Mouse (Mus musculus) layer of hippocampus, postnatal 10 days (tissue): Measurements from ENCODE around the gene Snap29. TPM values are rescaled to one million over a fixed set of nuclear protein-coding genes. Genes with fewer than 3 reads are reported as not detected.

Experiments used
- DNase-seq, 2 experiments: peaks; one replicate each; pipeline ENCODE4 v3.0.0; 2021; ENCODE audit warnings: low spot score in 2 of 2
- total RNA-seq, 2 experiments: library from RNA; stranded (reverse); gene quantifications; 2 replicates each; pipeline ENCODE4 v1.2.3; 2021

The Snap29 gene
- total RNA-seq, 2 experiments from 2014 or later, result 30.8 to 31.9 TPM

- no peak for DNase-seq
Measured at GRCm38 (mm10) chr16:17472498-17472897, 66.7 kb downstream of the Snap29 start.

- peak; percentile 49 to 56 for DNase-seq
Measured at GRCm38 (mm10) chr16:17474091-17474490, 68.3 kb downstream of the Snap29 start.

- DNase-seq, result no peak
Measured at GRCm38 (mm10) chr16:17474761-17475160, 69.0 kb downstream of the Snap29 start.

- DNase-seq, result no peak
Measured at GRCm38 (mm10) chr16:17475326-17475725, 69.5 kb downstream of the Snap29 start.

GRCm38 (mm10) chr16:17478331-17478943, 72.7 kb downstream of the Snap29 start:
- DNase-seq, result no peak

Other genes with a start within 250 kb of the Snap29 start
- 100 to 1,000 TPM; 173 to 178 TPM for gene Ube2l3, start 203.3 kb upstream of the Snap29 start, total RNA-seq
- gene Rimbp3, start 197.4 kb upstream of the Snap29 start, total RNA-seq, result 1 to 10 TPM; 2.7 to 2.9 TPM
- 1 to 10 TPM; 6.1 to 6.2 TPM for gene Hic2, start 172.4 kb upstream of the Snap29 start, total RNA-seq
- gene Tmem191c, start 129.9 kb upstream of the Snap29 start, total RNA-seq, result 100 to 1,000 TPM; 103 to 127 TPM
- gene Serpind1, start 74.6 kb upstream of the Snap29 start, total RNA-seq, result 1 to 10 TPM in 1 of 2 experiments, under 1 TPM in 1; 0.73 to 1.8 TPM
- 100 to 1,000 TPM; 174 to 177 TPM for gene Pi4ka, start 328 bp downstream of the Snap29 start, total RNA-seq
- 10 to 100 TPM; 34.3 to 36.0 TPM for gene Crkl, start 46.0 kb downstream of the Snap29 start, total RNA-seq
- gene Aifm3, start 83.6 kb downstream of the Snap29 start, total RNA-seq, result 10 to 100 TPM; 36.4 to 39.9 TPM
- gene Lztr1, start 102.7 kb downstream of the Snap29 start, total RNA-seq, result 100 to 1,000 TPM; 182 to 188 TPM
- 10 to 100 TPM; 33.1 to 38.2 TPM for gene Thap7, start 125.2 kb downstream of the Snap29 start, total RNA-seq
- 1 to 10 TPM; 1.7 to 2.4 TPM for gene Lrrc74b, start 155.3 kb downstream of the Snap29 start, total RNA-seq
- 1 to 10 TPM in 1 of 2 experiments, under 1 TPM in 1; 0.58 to 1.1 TPM for gene P2rx6, start 155.9 kb downstream of the Snap29 start, total RNA-seq
- 10 to 100 TPM; 75.7 to 77.6 TPM for gene Slc7a4, start 177.2 kb downstream of the Snap29 start, total RNA-seq
- 10 to 100 TPM; 39.7 to 46.6 TPM for gene Smpd4, start 213.4 kb downstream of the Snap29 start, total RNA-seq
- gene Ccdc74a, start 240.5 kb downstream of the Snap29 start, total RNA-seq, result 10 to 100 TPM; 40.5 to 42.3 TPM